Mouse (Mus musculus) forebrain, embryonic 16.5 days (tissue): Measurements from ENCODE around the gene Tfrc. TPM values are rescaled to one million over a fixed set of nuclear protein-coding genes. Genes with fewer than 3 reads are reported as not detected.

ENCODE experiments used
- ATAC-seq: fragments of 200-750 bp; cut with Nextera tagmentation; 2 replicates; pipeline ENCODE4 v1.8.0; 2017; ENCODE audit warnings: mild to moderate bottlenecking, moderate library complexity
- H3K27ac ChIP-seq: fragments of 300-500 bp; sonication (generic); 2 replicates; pipeline ENCODE4 v1.5.1; 2014; ENCODE audit warnings: low read length, control low read depth
- H3K27me3 ChIP-seq: fragments of 300-500 bp; sonication (generic); replicated peaks from 2 replicates; pipeline ENCODE4 v1.6.1; 2014; ENCODE audit warnings: low read length; ENCODE audit not compliant: control insufficient read depth, insufficient read depth
- H3K36me3 ChIP-seq: fragments of 300-500 bp; sonication (generic); 2 replicates; pipeline ENCODE4 v1.6.1; 2014; ENCODE audit not compliant: control insufficient read depth, insufficient read depth
- H3K4me1 ChIP-seq: fragments of 300-500 bp; sonication (generic); replicated peaks from 2 replicates; pipeline ENCODE4 v1.6.1; 2014; ENCODE audit warnings: low read length; ENCODE audit not compliant: control insufficient read depth, insufficient read depth
- H3K4me2 ChIP-seq: fragments of 300-500 bp; sonication (generic); 2 replicates; pipeline ENCODE4 v1.6.1; 2014; ENCODE audit warnings: mild to moderate bottlenecking, low read length, control low read depth
- H3K4me3 ChIP-seq: fragments of 300-500 bp; sonication (generic); replicated peaks from 2 replicates; pipeline ENCODE4 v1.5.1; 2014; ENCODE audit warnings: mild to moderate bottlenecking, low read length, control low read depth
- H3K9ac ChIP-seq: fragments of 300-500 bp; sonication (generic); replicated peaks from 2 replicates; pipeline ENCODE4 v1.6.1; 2014; ENCODE audit warnings: low read depth, low read length, control low read depth
- H3K9me3 ChIP-seq: fragments of 300-500 bp; sonication (generic); 2 replicates; pipeline ENCODE4 v1.6.1; 2016; ENCODE audit warnings: low read length; ENCODE audit not compliant: control insufficient read depth
- WGBS: fragments of 180-500 bp; shearing (Covaris S2); extraction: QIAGEN DNeasy Blood & Tissue Kit; methylation state at CpG from one replicate; pipeline ENCODE4 v1.1.7; 2014; 5-methylcytosine and 5-hydroxymethylcytosine counted together
- polyA plus RNA-seq: library from polyadenylated mRNA; unstranded; fragments of >200 nt; fragmentation: Nextera tagmentation; extraction: Ambion mirVana; gene quantifications from 2 replicates; pipeline ENCODE4 v1.2.1, GENCODE M21; 2015

Tfrc gene
- polyA plus RNA-seq, 1 experiment from 2014 or later: 33.7 TPM

DNA sequence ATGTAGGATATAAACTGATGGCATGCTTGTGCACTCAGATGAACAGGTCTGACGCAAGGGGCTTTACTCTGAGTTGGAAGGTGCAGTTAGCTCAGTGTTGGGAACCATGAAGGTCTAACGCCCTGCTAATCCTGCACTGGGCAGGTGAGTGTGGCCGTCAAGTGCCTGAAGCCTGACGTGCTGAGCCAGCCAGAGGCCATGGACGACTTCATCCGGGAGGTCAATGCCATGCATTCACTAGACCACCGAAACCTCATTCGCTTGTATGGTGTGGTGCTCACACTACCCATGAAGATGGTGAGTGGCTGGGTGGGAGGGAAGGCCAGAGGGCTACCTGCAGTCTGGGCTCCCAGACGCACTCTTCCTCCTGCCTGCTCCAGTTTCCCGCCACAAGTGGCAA lies 60.5 kb downstream of the Tfrc start:
- H3K9ac ChIP-seq: no peak overlapping the region
- peaks cover 18% of the 10 kb centered on the region for H3K4me1 ChIP-seq
- H3K4me3 ChIP-seq: no peak overlapping the region
- H3K27ac ChIP-seq: no peak overlapping the region
- H3K27me3 ChIP-seq: no peaks in the 10 kb centered on the region
- H3K9me3 ChIP-seq: no peaks in the 10 kb centered on the region
- H3K36me3 ChIP-seq: peaks cover 4% of the 10 kb centered on the region; the same call in 1 of the 2 replicates
- 90% methylated on average over 10 of the region's 10 CpGs for WGBS
- ATAC-seq: no peak
- no peak overlapping the region for H3K4me2 ChIP-seq

GRCm38 (mm10) chr16:32670354-32671124 lies 61.8 kb downstream of the Tfrc start:
- no peaks in the 10 kb centered on the region for H3K9me3 ChIP-seq
- no peak overlapping the region for H3K27ac ChIP-seq
- no peak overlapping the region for H3K9ac ChIP-seq
- no peak for ATAC-seq
- H3K4me1 ChIP-seq: peaks cover 15% of the 10 kb centered on the region
- H3K36me3 ChIP-seq: peaks cover 5% of the 10 kb centered on the region; the same call in 1 of the 2 replicates
- no peak overlapping the region for H3K4me2 ChIP-seq
- no peak overlapping the region for H3K4me3 ChIP-seq
- WGBS: 87% methylated on average over 10 of the region's 10 CpGs
- H3K27me3 ChIP-seq: no peaks in the 10 kb centered on the region

DNA sequence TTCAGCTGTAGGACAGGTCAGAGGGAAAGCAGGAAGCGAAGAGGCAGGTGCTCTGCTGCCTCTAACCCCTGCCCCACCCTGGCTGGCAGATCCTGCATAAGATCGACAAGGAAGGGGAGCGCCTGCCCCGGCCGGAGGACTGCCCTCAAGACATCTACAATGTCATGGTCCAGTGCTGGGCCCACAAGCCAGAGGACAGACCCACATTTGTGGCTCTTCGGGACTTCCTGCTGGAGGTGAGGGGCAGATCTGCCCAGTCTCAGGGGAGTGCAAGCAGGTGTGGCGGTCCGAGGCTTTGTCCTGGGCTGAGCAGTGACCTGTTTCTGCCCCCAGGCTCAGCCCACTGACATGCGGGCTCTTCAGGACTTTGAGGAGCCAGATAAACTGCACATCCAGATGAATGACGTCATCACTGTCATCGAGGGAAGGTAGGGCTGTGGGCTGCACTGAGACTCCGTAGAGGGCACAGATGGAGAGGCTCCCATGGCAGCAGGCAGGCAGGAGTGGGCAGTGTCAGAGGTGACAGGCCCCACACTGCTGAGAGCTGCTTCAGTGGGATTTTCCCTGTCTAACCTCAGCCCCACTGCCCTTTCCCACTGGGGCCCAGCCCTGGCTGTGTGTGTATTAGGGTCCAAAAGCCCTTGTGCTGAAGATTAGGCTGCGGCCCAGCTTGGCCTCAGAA lies 62.6 kb downstream of the Tfrc start:
- no peak overlapping the region for H3K27ac ChIP-seq
- no peak overlapping the region for H3K4me2 ChIP-seq
- peaks cover 9% of the 10 kb centered on the region for H3K4me1 ChIP-seq
- H3K9ac ChIP-seq: no peak overlapping the region
- H3K27me3 ChIP-seq: no peaks in the 10 kb centered on the region
- no peaks in the 10 kb centered on the region for H3K9me3 ChIP-seq
- ATAC-seq: no peak
- WGBS: 93% methylated on average over 13 of the region's 13 CpGs
- peaks cover 6% of the 10 kb centered on the region; the same call in 1 of the 2 replicates for H3K36me3 ChIP-seq
- H3K4me3 ChIP-seq: no peak overlapping the region

DNA sequence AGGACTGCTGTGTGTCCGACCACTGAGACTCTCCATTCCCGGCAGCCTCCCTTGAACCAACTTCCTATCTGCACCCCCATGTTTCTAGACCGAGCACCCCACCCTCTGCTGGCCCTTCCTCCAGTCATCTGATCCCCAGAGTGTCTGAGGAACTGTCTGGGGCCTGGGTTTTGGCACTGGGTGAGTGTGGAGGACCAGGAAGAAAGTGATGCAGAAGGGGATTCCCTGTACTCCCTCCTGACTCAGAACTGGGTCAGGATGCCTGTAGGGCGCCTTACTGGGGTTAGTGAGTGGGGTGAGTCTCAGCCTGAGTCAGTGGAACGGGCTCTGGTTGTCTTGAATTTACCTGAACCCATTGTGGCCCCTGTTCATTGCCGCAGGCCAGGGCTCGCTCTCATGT lies 63.5 kb downstream of the Tfrc start:
- H3K9me3 ChIP-seq: no peaks in the 10 kb centered on the region
- no peak overlapping the region for H3K9ac ChIP-seq
- no peak overlapping the region for H3K4me2 ChIP-seq
- WGBS: 91% methylated on average over 7 of the region's 7 CpGs
- no peaks in the 10 kb centered on the region for H3K27me3 ChIP-seq
- ATAC-seq: no peak
- H3K4me3 ChIP-seq: no peak overlapping the region
- no peak overlapping the region for H3K27ac ChIP-seq
- peaks cover 6% of the 10 kb centered on the region for H3K4me1 ChIP-seq
- H3K36me3 ChIP-seq: peaks cover 9% of the 10 kb centered on the region; the same call in 1 of the 2 replicates

DNA sequence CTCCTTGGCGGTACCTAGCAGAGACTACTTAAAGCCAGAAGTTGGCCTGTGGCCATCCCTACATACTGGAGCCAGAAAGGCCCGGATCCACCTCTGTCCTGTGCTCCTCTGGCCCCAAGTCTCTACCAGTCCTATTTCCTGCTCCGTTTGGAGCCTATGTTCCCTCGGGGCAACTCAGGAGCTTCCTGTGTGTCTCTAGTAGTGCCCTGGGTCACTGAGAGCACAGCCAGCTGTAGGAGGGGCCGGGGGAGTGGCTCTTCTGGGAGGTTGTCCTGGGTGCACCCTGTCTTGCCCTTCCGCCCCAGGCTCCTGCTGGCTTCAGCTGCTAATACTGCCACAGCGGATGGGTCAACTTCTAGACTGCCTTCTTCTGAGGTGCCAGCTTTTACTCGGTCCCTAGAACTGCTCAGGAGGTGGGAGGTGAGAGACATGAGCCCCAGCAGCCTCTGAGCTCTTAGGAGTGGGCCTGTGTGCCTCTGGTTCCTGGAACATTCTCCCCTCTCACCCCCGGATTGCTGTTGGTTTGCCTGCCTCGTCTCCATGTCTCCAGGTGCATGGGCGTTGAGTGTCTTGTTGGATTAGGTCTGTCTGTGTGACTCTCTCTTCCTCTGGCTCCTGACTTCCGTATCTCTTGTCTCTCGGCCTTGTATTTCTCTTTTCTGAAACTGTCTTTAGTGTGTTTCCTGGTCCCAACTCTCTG lies 64.3 kb downstream of the Tfrc start:
- Histone ChIP-seq H3K9me3 (no peaks in the 10 kb centered on the region), H3K9ac (no peak overlapping the region), H3K4me3 (no peak overlapping the region), H3K27me3 (no peaks in the 10 kb centered on the region), H3K4me1 (no peaks in the 10 kb centered on the region; the same call in 1 of the 2 replicates), H3K4me2 (no peak overlapping the region), H3K36me3 (peaks cover 9% of the 10 kb centered on the region; the same call in 1 of the 2 replicates), H3K27ac (no peak overlapping the region)
- WGBS: 80% methylated on average over 13 of the region's 13 CpGs
- no peak for ATAC-seq

DNA sequence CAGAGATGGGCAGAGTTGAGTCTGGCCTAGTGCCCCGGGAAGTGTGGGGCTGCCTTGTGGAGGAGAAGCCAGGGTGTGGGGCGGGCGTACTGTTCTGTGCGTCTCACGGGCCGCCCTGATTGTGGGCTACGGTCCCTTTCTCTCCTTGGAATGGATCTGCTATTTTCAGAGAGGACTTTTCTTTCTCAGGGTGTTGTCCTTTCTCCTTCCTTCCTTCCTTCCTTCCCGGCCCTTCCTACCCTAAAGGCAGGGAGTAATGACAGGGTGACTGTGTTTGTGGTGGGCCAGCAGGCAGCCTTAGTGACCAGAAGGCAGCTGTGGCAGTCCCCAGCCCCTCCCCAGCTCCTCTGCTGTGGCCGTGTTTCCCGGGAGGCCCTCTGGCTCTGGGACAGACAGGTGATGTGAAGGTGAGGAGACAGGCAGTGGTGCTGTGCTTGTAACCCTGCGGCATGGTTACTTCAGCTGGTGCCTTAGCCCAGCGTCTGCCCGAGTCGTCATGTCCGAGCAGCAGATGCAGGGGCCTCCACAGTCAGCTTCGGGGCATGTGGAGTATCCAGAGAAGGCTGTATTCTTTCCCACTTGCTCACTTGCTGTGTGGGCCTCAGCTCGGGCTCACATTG lies 65.5 kb downstream of the Tfrc start:
- Histone ChIP-seq H3K4me2 (no peak overlapping the region), H3K4me3 (no peak overlapping the region), H3K9me3 (no peaks in the 10 kb centered on the region), H3K4me1 (no peaks in the 10 kb centered on the region), H3K27ac (no peak overlapping the region), H3K27me3 (no peaks in the 10 kb centered on the region), H3K9ac (no peak overlapping the region), H3K36me3 (peaks cover 9% of the 10 kb centered on the region; the same call in 1 of the 2 replicates)
- 90% methylated on average over 17 of the region's 17 CpGs for WGBS
- ATAC-seq: no peak

GRCm38 (mm10) chr16:32677040-32677700 lies 68.5 kb downstream of the Tfrc start:
- Histone ChIP-seq H3K27me3 (no peaks in the 10 kb centered on the region), H3K4me2 (no peak overlapping the region), H3K9ac (no peak overlapping the region), H3K9me3 (no peaks in the 10 kb centered on the region), H3K36me3 (peaks cover 19% of the 10 kb centered on the region; the same call in 1 of the 2 replicates), H3K4me3 (no peak overlapping the region), H3K4me1 (no peaks in the 10 kb centered on the region), H3K27ac (no peak overlapping the region)
- ATAC-seq: no peak
- WGBS: 80% methylated on average over 9 of the region's 10 CpGs

DNA sequence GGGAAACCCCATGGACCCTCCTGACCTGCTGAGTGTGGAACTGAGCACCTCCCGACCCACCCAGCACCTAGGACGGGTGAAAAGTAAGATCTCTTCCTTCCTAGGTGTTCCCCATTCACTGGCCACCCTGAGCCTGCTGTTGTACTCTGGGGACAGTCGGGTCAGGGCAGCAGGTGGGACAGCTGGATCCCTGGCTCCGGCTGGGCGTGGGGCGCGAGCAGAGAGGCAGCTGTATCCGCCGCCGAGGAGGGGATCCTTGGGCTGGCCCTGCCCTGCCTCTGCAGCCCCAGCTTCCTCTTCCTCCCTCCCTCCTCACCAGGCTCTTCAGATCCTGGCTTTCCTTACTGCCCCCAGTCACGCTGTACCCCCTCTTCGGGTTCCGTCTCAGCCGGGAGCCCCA lies 69.2 kb downstream of the Tfrc start:
- Histone ChIP-seq H3K9ac (no peak overlapping the region), H3K4me2 (no peak overlapping the region), H3K27me3 (no peaks in the 10 kb centered on the region), H3K36me3 (peaks cover 19% of the 10 kb centered on the region; the same call in 1 of the 2 replicates), H3K9me3 (no peaks in the 10 kb centered on the region), H3K4me3 (no peak overlapping the region), H3K27ac (no peak overlapping the region), H3K4me1 (no peaks in the 10 kb centered on the region)
- 75% methylated on average over 13 of the region's 14 CpGs for WGBS
- ATAC-seq: no peak
